Mouse (Mus musculus): Measurements from ENCODE around the gene Baiap3. TPM values are rescaled to one million over a fixed set of nuclear protein-coding genes. Genes with fewer than 3 reads are reported as not detected.

Gene Baiap3
- polyA plus RNA-seq (2017; shearing (Covaris generic)): 199 TPM

GRCm38 (mm10) chr17:25256140-25256754, at the start of gene Baiap3:
Gene Baiap3, minus strand, starts transcription at chr17:25256364.

GRCm38 (mm10) chr17:25298094-25298493, 41.9 kb upstream of the Baiap3 start, which contains the start of gene Prss34:
Gene Prss34, plus strand, starts transcription at chr17:25298394.

GRCm38 (mm10) chr17:25274571-25275346, 18.6 kb upstream of the Baiap3 start, which contains the start of gene Ube2i:
Gene Ube2i, minus strand, starts transcription at chr17:25274622.

GRCm38 (mm10) chr17:25239695-25240636, 16.2 kb downstream of the Baiap3 start, which contains the start of the genes Gnptg and Tsr3:
Gene Gnptg, minus strand, starts transcription at chr17:25240124.
Gene Tsr3, plus strand, starts transcription at chr17:25240170.

Other genes starting within 250 kb of the Baiap3 start
- gene Cramp1l, start 240.6 kb downstream of the Baiap3 start, polyA plus RNA-seq (2017; shearing (Covaris generic)): 8.5 TPM
- gene Ift140, start 240.3 kb downstream of the Baiap3 start, polyA plus RNA-seq (2017; shearing (Covaris generic)): 14.7 TPM
- 0.42 TPM for gene Tmem204, start 172.8 kb downstream of the Baiap3 start, polyA plus RNA-seq (2017; shearing (Covaris generic))
- gene Telo2, start 140.4 kb downstream of the Baiap3 start, polyA plus RNA-seq (2017; shearing (Covaris generic)): 18.4 TPM
- gene Ptx4, start 135.6 kb downstream of the Baiap3 start, polyA plus RNA-seq (2017; shearing (Covaris generic)): not detected
- gene Clcn7, start 123.0 kb downstream of the Baiap3 start, polyA plus RNA-seq (2017; shearing (Covaris generic)): 25.9 TPM
- gene Ccdc154, start 93.9 kb downstream of the Baiap3 start, polyA plus RNA-seq (2017; shearing (Covaris generic)): not detected
- gene Gm38655, start 80.9 kb downstream of the Baiap3 start, polyA plus RNA-seq (2017; shearing (Covaris generic)): not detected
- 14.2 TPM for gene BC003965, start 71.8 kb downstream of the Baiap3 start, polyA plus RNA-seq (2017; shearing (Covaris generic))
- gene Unkl, start 68.0 kb downstream of the Baiap3 start, polyA plus RNA-seq (2017; shearing (Covaris generic)): 53.7 TPM
- 117 TPM for gene Gnptg, start 16.2 kb downstream of the Baiap3 start, polyA plus RNA-seq (2017; shearing (Covaris generic))
- gene Tsr3, start 16.2 kb downstream of the Baiap3 start, polyA plus RNA-seq (2017; shearing (Covaris generic)): 33.9 TPM
- gene Ube2i, start 18.3 kb upstream of the Baiap3 start, polyA plus RNA-seq (2017; shearing (Covaris generic)): 629 TPM
- not detected for gene Prss34, start 42.0 kb upstream of the Baiap3 start, polyA plus RNA-seq (2017; shearing (Covaris generic))
- not detected for gene Prss28, start 52.3 kb upstream of the Baiap3 start, polyA plus RNA-seq (2017; shearing (Covaris generic))
- gene Prss29, start 62.3 kb upstream of the Baiap3 start, polyA plus RNA-seq (2017; shearing (Covaris generic)): not detected
- not detected for gene Tpsab1, start 89.2 kb upstream of the Baiap3 start, polyA plus RNA-seq (2017; shearing (Covaris generic))
- not detected for gene Tpsb2, start 109.9 kb upstream of the Baiap3 start, polyA plus RNA-seq (2017; shearing (Covaris generic))
- gene Tpsg1, start 112.9 kb upstream of the Baiap3 start, polyA plus RNA-seq (2017; shearing (Covaris generic)): not detected
- gene Cacna1h, start 177.4 kb upstream of the Baiap3 start, polyA plus RNA-seq (2017; shearing (Covaris generic)): 0.05 TPM
- gene Tekt4, start 198.3 kb upstream of the Baiap3 start, polyA plus RNA-seq (2017; shearing (Covaris generic)): not detected
- gene Sstr5, start 240.9 kb upstream of the Baiap3 start, polyA plus RNA-seq (2017; shearing (Covaris generic)): not detected

All from effector memory CD4-positive, alpha-beta T cell, adult 5 months (primary cell).